Mouse (Mus musculus): ENCODE measurements around the gene Nipsnap3b. TPM values are rescaled to one million over a fixed set of nuclear protein-coding genes. Genes with fewer than 3 reads are reported as not detected.

Gene Nipsnap3b
- 12.0 and 13.2 TPM in 2 replicates for polyA plus RNA-seq (2012; rRNA removed)
- 33.7 and 38.4 TPM in 2 replicates for polyA plus RNA-seq (2014; fragmentation: Nextera tagmentation; extraction: Ambion mirVana)

GRCm38 (mm10) chr4:53011732-53012361 is at the start of gene Nipsnap3b:
TSS of gene Nipsnap3b (plus strand) at chr4:53011880.
- Histone ChIP-seq H3K4me3 (ENCODE audit: insufficient read depth in 1 of 2, low read depth in 2 of 2, low read length in 2 of 2) (peak within 1 kb of the TSS; percentile 75 to 80), H3K9ac (replicated peaks) (peak within 1 kb of the TSS; percentile 67), H3K27me3 (ENCODE audit: control insufficient read depth, insufficient read depth, low read length) (no peaks in the 10 kb centered on the region), H3K36me3 (replicated peaks; ENCODE audit: control insufficient read depth, insufficient read depth, low read depth) (peaks cover 9% of the 10 kb centered on the region), H3K27ac (peak within 1 kb of the TSS; percentile 43; the same call in 1 of the 2 replicates), H3K9me3 (ENCODE audit: control insufficient read depth, low read length) (no peaks in the 10 kb centered on the region; the same call in 1 of the 2 replicates), H3K4me1 (replicated peaks; ENCODE audit: control insufficient read depth in 2 of 2, insufficient read depth in 2 of 2, low read length in 1 of 2) (peaks cover 0 to 7% of the 10 kb centered on the region in 2 experiments; a peak in 2 of 4 replicates), H3K4me2 (ENCODE audit: low read depth) (peak within 1 kb of the TSS; percentile 77)
- no peak for TF ChIP-seq CTCF (IDR thresholded peaks at IDR 0.05; ENCODE audit: low read depth)
- TF ChIP-seq EP300 (IDR thresholded peaks at IDR 0.05; ENCODE audit: low read depth): no peak
- ATAC-seq (ENCODE audit: insufficient read depth) (peak; percentile 97), DNase-seq (ENCODE audit: low read depth in 3 of 3, low spot score in 3 of 3) (peak; percentile 85 to 90 (median 87))
- under 1% methylated on average over 62 of the region's 63 CpGs for WGBS (ENCODE audit: insufficient replicate concordance)

DNA sequence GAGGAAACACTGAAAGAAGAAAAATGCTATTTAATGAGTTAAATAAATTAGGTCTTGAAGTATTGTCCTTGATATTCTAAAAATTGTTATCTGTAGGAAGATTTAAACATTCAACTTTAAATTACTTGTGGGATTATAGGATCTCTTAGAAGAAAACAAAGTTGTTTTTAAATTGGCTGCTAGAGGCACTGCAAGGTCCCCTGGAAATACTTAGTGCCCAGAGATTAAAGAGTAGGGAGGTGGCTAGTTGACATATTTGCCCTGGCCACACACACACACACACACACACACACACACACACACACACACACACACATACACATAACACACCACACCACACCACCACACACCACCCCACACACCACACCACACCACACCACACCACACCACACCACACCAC is 47.4 kb upstream of the Nipsnap3b start, which contains the start of gene Olfr270:
Gene Olfr270 (plus strand): TSS at position 301 of the 400 bp plus-strand sequence.
- H3K9ac ChIP-seq (replicated peaks): no peak within 1 kb of the TSS
- H3K4me2 ChIP-seq (ENCODE audit: low read depth): no peak within 1 kb of the TSS
- H3K4me1 ChIP-seq (replicated peaks; ENCODE audit: control insufficient read depth in 2 of 2, insufficient read depth in 2 of 2, low read length in 1 of 2): no peaks in the 10 kb centered on the region
- DNase-seq (ENCODE audit: low read depth in 3 of 3, low spot score in 3 of 3) (no peak), ATAC-seq (ENCODE audit: insufficient read depth) (no peak)
- H3K27ac ChIP-seq: no peak within 1 kb of the TSS
- H3K27me3 ChIP-seq (ENCODE audit: control insufficient read depth, insufficient read depth, low read length): no peaks in the 10 kb centered on the region
- no peaks in the 10 kb centered on the region for H3K9me3 ChIP-seq (ENCODE audit: control insufficient read depth, low read length)
- H3K4me3 ChIP-seq (ENCODE audit: insufficient read depth in 1 of 2, low read depth in 2 of 2, low read length in 2 of 2): no peak within 1 kb of the TSS
- no peaks in the 10 kb centered on the region for H3K36me3 ChIP-seq (replicated peaks; ENCODE audit: control insufficient read depth, insufficient read depth, low read depth)
- TF ChIP-seq CTCF (IDR thresholded peaks at IDR 0.05; ENCODE audit: low read depth) (no peak), EP300 (IDR thresholded peaks at IDR 0.05; ENCODE audit: low read depth) (no peak)

DNA sequence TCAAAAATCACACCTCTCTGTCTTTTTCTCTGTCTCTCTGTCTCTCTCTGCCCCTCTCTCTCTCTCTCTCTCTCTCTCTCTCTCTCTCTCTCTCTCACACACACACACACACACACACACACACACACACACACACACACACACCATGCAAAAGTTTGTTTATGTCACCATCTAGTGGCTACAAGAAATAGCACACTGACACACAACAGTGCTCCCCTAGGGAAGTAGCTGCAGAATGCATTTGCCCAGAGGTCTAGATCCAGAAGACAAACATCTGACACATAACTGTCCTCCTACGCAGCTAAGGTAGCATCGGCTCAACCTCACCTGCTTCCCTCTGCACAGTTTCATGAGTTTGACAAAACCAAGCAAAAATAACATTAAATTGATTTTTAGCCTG is 26.5 kb upstream of the Nipsnap3b start:
- DNase-seq (ENCODE audit: low read depth in 3 of 3, low spot score in 3 of 3) (no peak), ATAC-seq (ENCODE audit: insufficient read depth) (no peak)
- WGBS (ENCODE audit: insufficient replicate concordance): 45% methylated on average over 2 of the region's 2 CpGs
- TF ChIP-seq EP300 (IDR thresholded peaks at IDR 0.05; ENCODE audit: low read depth): no peak
- TF ChIP-seq CTCF (IDR thresholded peaks at IDR 0.05; ENCODE audit: low read depth): peak; percentile 46
- Histone ChIP-seq H3K4me2 (ENCODE audit: low read depth) (no peak overlapping the region), H3K36me3 (replicated peaks; ENCODE audit: control insufficient read depth, insufficient read depth, low read depth) (no peaks in the 10 kb centered on the region), H3K27ac (no peak overlapping the region), H3K4me1 (replicated peaks; ENCODE audit: control insufficient read depth in 2 of 2, insufficient read depth in 2 of 2, low read length in 1 of 2) (no peaks in the 10 kb centered on the region), H3K4me3 (ENCODE audit: insufficient read depth in 1 of 2, low read depth in 2 of 2, low read length in 2 of 2) (no peak overlapping the region), H3K27me3 (ENCODE audit: control insufficient read depth, insufficient read depth, low read length) (no peaks in the 10 kb centered on the region), H3K9me3 (ENCODE audit: control insufficient read depth, low read length) (no peaks in the 10 kb centered on the region), H3K9ac (replicated peaks) (no peak overlapping the region)

- no peak for ATAC-seq (ENCODE audit: insufficient read depth)
- 66% methylated on average over 2 of the region's 2 CpGs for WGBS (ENCODE audit: insufficient replicate concordance)
Observed at GRCm38 (mm10) chr4:52986266-52986665, 25.4 kb upstream of the Nipsnap3b start.

DNA sequence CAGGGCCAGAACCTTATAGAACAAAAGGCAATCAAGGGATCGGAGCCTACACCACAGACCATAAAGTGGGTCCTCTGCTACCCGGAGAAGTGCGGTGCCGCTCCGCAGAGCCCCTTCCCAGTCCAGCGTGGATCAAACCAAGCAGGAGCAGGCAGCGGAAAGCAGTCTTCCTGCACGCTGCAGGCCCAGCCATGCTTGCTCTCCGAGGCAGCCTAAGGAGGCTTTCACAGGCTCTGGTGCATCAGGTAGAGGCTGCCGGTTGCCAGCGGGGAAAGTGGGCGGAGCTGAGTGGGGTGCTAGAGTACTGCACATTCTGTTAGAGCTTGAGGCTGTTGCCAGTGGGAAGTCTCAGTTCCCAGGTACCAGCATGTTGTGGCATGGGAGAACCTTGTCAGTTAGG is 22.4 kb upstream of the Nipsnap3b start, which contains the start of gene Nipsnap3a:
Gene Nipsnap3a (plus strand): TSS at position 25 of the 400 bp plus-strand sequence.
- DNase-seq (ENCODE audit: low read depth in 3 of 3, low spot score in 3 of 3) (no peak), ATAC-seq (ENCODE audit: insufficient read depth) (no peak)
- Histone ChIP-seq H3K27me3 (ENCODE audit: control insufficient read depth, insufficient read depth, low read length) (no peaks in the 10 kb centered on the region), H3K4me3 (ENCODE audit: insufficient read depth in 1 of 2, low read depth in 2 of 2, low read length in 2 of 2) (no peak within 1 kb of the TSS), H3K4me2 (ENCODE audit: low read depth) (no peak within 1 kb of the TSS), H3K27ac (no peak within 1 kb of the TSS), H3K36me3 (replicated peaks; ENCODE audit: control insufficient read depth, insufficient read depth, low read depth) (no peaks in the 10 kb centered on the region), H3K9me3 (ENCODE audit: control insufficient read depth, low read length) (no peaks in the 10 kb centered on the region), H3K4me1 (replicated peaks; ENCODE audit: control insufficient read depth in 2 of 2, insufficient read depth in 2 of 2, low read length in 1 of 2) (no peaks in the 10 kb centered on the region), H3K9ac (replicated peaks) (no peak within 1 kb of the TSS)
- 17% methylated on average over 12 of the region's 12 CpGs for WGBS (ENCODE audit: insufficient replicate concordance)
- TF ChIP-seq CTCF (IDR thresholded peaks at IDR 0.05; ENCODE audit: low read depth) (no peak), EP300 (IDR thresholded peaks at IDR 0.05; ENCODE audit: low read depth) (no peak)

More at GRCm38 (mm10) chr4:52986266-52986665, 25.4 kb upstream of the Nipsnap3b start:
- Histone ChIP-seq H3K9me3 (ENCODE audit: control insufficient read depth, low read length) (no peaks in the 10 kb centered on the region), H3K4me1 (replicated peaks; ENCODE audit: control insufficient read depth in 2 of 2, insufficient read depth in 2 of 2, low read length in 1 of 2) (no peaks in the 10 kb centered on the region), H3K27ac (no peak overlapping the region), H3K36me3 (replicated peaks; ENCODE audit: control insufficient read depth, insufficient read depth, low read depth) (no peaks in the 10 kb centered on the region), H3K27me3 (ENCODE audit: control insufficient read depth, insufficient read depth, low read length) (no peaks in the 10 kb centered on the region), H3K4me3 (ENCODE audit: insufficient read depth in 1 of 2, low read depth in 2 of 2, low read length in 2 of 2) (no peak overlapping the region), H3K4me2 (ENCODE audit: low read depth) (no peak overlapping the region), H3K9ac (replicated peaks) (no peak overlapping the region)
- TF ChIP-seq CTCF (IDR thresholded peaks at IDR 0.05; ENCODE audit: low read depth) (no peak), EP300 (IDR thresholded peaks at IDR 0.05; ENCODE audit: low read depth) (no peak)
- DNase-seq (ENCODE audit: low read depth in 3 of 3, low spot score in 3 of 3): no peak

Measured in liver, embryonic 14.5 days (tissue).